Mouse (Mus musculus) stomach, postnatal 0 days (tissue): ENCODE data around the gene Bmp7. TPM values are rescaled to one million over a fixed set of nuclear protein-coding genes. Genes with fewer than 3 reads are reported as not detected.
A peak's percentile ranks its signal among the peaks of the same experiment; 100 is the strongest.

ENCODE experiments used
- ATAC-seq: fragments of 200-750 bp; cut with Nextera tagmentation; 2 replicates; pipeline ENCODE4 v1.8.0; 2017; ENCODE audit not compliant: low FRiP score, low TSS enrichment
- DNase-seq: peaks from one replicate; pipeline ENCODE4 v3.0.0-alpha.2; 2016; ENCODE audit warnings: low spot score
- H3K27ac ChIP-seq: fragments of 300-500 bp; sonication (generic); replicated peaks from 2 replicates; pipeline ENCODE4 v1.5.1; 2014; ENCODE audit warnings: mild to moderate bottlenecking, control low read depth
- H3K27me3 ChIP-seq: fragments of 300-500 bp; sonication (generic); 2 replicates; pipeline ENCODE4 v1.6.1; 2014; ENCODE audit warnings: low read length; ENCODE audit not compliant: control insufficient read depth, insufficient read depth
- H3K36me3 ChIP-seq: fragments of 300-500 bp; sonication (generic); 2 replicates; pipeline ENCODE4 v1.6.1; 2014; ENCODE audit warnings: low read length, mixed read lengths; ENCODE audit not compliant: control insufficient read depth, insufficient read depth
- H3K4me1 ChIP-seq: fragments of 300-500 bp; sonication (generic); replicated peaks from 2 replicates; pipeline ENCODE4 v1.6.1; 2014; ENCODE audit warnings: antibody characterized with exemption; ENCODE audit not compliant: control insufficient read depth, insufficient read depth
- H3K4me2 ChIP-seq: fragments of 300-500 bp; sonication (generic); replicated peaks from 2 replicates; pipeline ENCODE4 v1.6.1; 2014; ENCODE audit warnings: low read depth, mild to moderate bottlenecking, control low read depth, moderate library complexity
- H3K4me3 ChIP-seq: fragments of 300-500 bp; sonication (generic); 2 replicates; pipeline ENCODE4 v1.5.1; 2014; ENCODE audit warnings: low read depth, low read length, control low read depth
- H3K9ac ChIP-seq: fragments of 300-500 bp; sonication (generic); 2 replicates; pipeline ENCODE4 v1.6.1; 2014; ENCODE audit warnings: mild to moderate bottlenecking, low read length, control low read depth, mixed read lengths
- H3K9me3 ChIP-seq: fragments of 300-500 bp; sonication (generic); 2 replicates; pipeline ENCODE4 v1.6.1; 2016; ENCODE audit warnings: low read length; ENCODE audit not compliant: control insufficient read depth
- CTCF ChIP-seq: IDR thresholded peaks from 2 replicates; pipeline ENCODE4 v1.5.1; 2016; ENCODE audit warnings: antibody characterized with exemption, low read depth, mild to moderate bottlenecking, moderate library complexity
- EP300 ChIP-seq: optimal IDR thresholded peaks from 2 replicates; pipeline ENCODE3; 2016; ENCODE audit warnings: antibody characterized with exemption
- WGBS: fragments of 180-500 bp; shearing (Covaris S2); extraction: QIAGEN DNeasy Blood & Tissue Kit; methylation state at CpG from one replicate; pipeline ENCODE4 v1.1.7; 2014; 5-methylcytosine and 5-hydroxymethylcytosine counted together
- polyA plus RNA-seq: library from polyadenylated mRNA; unstranded; fragments of >200 nt; fragmentation: Nextera tagmentation; extraction: Ambion mirVana; gene quantifications from 2 replicates; pipeline ENCODE4 v1.2.1, GENCODE M21; 2015

Gene Bmp7
- polyA plus RNA-seq, 1 experiment from 2014 or later, result 8.2 TPM

DNA sequence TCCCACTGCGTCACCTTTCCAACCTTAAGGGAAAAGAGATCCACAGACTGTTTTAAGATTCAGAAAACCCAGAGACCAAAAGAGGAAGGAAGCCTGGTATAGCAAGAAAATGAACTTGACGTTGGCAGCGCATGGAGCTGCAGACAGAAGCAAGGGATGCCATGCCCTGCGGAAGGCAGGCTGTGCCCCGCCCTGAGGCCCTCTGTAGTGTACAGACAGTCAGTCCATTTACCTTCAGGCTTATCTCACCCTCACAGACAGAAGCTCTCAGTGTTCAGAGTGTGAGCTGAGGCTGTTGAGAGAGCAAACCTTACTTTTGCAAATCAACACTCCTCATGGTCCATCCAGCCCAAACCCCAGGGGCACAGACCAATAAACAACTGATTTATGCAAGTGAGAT, 35.1 kb downstream of the Bmp7 start:
- DNase-seq (no peak), ATAC-seq (no peak)
- Histone ChIP-seq H3K4me2 (no peak overlapping the region), H3K9me3 (no peaks in the 10 kb centered on the region), H3K9ac (no peak overlapping the region), H3K27ac (no peak overlapping the region), H3K4me1 (no peaks in the 10 kb centered on the region), H3K4me3 (no peak overlapping the region), H3K27me3 (no peaks in the 10 kb centered on the region), H3K36me3 (no peaks in the 10 kb centered on the region)
- TF ChIP-seq EP300 (no peak), CTCF (no peak)
- WGBS, result 71% methylated on average over 5 of the region's 5 CpGs

DNA sequence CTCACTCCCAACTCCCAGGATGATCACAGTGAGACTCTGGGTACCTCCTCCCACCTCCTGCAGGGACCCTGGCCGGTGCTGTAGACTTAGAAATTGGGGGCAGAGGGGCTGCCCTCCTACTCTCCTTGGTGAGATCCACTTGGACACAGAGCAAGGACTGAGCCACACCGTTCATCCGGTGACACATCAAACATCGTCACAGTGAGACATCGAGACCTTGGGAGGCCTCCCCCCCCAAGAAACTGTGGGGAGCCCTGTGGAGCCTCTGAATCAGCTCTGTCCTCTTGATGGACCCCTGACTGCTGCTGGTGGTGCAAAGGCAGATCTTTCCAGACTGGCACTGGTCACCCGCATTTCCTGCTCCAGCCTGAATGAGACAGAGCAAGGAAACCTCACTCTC, 35.5 kb downstream of the Bmp7 start:
- TF ChIP-seq CTCF, result no peak
- no peak for TF ChIP-seq EP300
- H3K4me1 ChIP-seq, result no peaks in the 10 kb centered on the region
- DNase-seq, result no peak
- ATAC-seq, result no peak
- WGBS, result 85% methylated on average over 6 of the region's 6 CpGs
- H3K9me3 ChIP-seq, result no peaks in the 10 kb centered on the region
- H3K27me3 ChIP-seq, result no peaks in the 10 kb centered on the region
- no peak overlapping the region for H3K4me3 ChIP-seq
- no peak overlapping the region for H3K4me2 ChIP-seq
- no peaks in the 10 kb centered on the region for H3K36me3 ChIP-seq
- H3K27ac ChIP-seq, result no peak overlapping the region
- no peak overlapping the region for H3K9ac ChIP-seq

DNA sequence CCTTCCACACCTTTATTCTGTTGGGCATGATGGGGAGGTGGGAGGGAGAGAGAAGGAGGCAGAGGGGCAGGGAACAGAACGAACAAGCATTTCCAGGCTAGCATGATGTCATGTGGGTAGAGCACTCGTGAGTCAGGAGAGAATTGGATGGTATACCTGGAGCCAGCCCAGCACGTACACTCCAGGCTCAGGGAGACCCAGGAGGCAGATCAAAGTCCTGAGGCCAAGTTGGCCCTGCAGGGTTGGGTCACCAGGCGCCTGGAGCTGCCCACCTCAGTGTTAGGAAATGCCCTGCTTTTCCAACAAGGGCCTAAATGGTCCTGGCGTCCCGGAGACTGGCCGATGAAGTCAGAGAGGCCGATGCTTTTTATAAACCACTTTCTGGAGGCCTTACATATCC, 36.6 kb downstream of the Bmp7 start:
- no peak overlapping the region for H3K27ac ChIP-seq
- no peaks in the 10 kb centered on the region for H3K4me1 ChIP-seq
- no peak for DNase-seq
- no peak overlapping the region for H3K9ac ChIP-seq
- no peaks in the 10 kb centered on the region for H3K27me3 ChIP-seq
- no peaks in the 10 kb centered on the region for H3K36me3 ChIP-seq
- H3K4me3 ChIP-seq, result no peak overlapping the region
- no peak overlapping the region for H3K4me2 ChIP-seq
- WGBS, result 69% methylated on average over 8 of the region's 8 CpGs
- ATAC-seq, result no peak
- H3K9me3 ChIP-seq, result no peaks in the 10 kb centered on the region
- TF ChIP-seq CTCF (no peak), EP300 (no peak)

DNA sequence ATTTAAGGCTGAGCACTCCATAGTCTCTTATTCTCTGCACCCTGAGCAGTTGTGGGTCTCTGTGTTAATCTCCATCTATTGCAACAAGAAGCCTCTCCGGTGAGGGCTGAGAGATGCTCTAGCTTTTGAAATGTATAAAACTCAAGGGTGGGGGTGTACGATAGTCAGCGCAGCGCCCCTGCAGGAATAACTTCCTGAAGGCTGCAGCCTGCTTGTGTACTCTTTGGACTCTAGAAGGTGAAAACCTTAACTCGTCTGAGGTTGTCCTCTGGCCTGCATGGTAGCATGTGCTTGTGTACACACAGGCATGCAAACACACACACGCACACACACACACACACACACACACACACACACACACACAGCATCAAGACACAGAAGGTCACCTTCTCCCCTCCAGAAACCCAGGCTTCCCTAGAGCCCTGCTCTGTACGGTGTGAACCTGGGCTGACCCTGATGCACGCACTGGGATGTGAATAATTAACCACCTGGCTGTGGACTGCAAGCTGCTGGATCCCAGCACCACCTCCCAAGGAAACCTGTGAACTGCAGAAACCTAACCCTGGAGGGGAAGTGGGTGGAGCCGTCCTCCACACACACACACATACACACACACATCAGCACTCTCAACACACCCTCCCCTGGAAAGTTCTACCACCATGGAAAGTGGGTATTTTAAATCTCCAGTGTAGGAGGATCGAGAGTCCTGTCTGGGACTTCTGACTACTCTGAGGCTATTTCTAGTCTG, 39.0 kb downstream of the Bmp7 start:
- ATAC-seq (peak; percentile 93), DNase-seq (peak; percentile 77)
- no peak overlapping the region for H3K4me2 ChIP-seq
- no peaks in the 10 kb centered on the region for H3K9me3 ChIP-seq
- no peak overlapping the region for H3K27ac ChIP-seq
- no peaks in the 10 kb centered on the region for H3K4me1 ChIP-seq
- H3K36me3 ChIP-seq, result no peaks in the 10 kb centered on the region
- no peak overlapping the region for H3K4me3 ChIP-seq
- no peaks in the 10 kb centered on the region for H3K27me3 ChIP-seq
- WGBS, result 39% methylated on average over 10 of the region's 10 CpGs
- TF ChIP-seq EP300, result no peak
- peak; percentile 20 for TF ChIP-seq CTCF
- H3K9ac ChIP-seq, result no peak overlapping the region

DNA sequence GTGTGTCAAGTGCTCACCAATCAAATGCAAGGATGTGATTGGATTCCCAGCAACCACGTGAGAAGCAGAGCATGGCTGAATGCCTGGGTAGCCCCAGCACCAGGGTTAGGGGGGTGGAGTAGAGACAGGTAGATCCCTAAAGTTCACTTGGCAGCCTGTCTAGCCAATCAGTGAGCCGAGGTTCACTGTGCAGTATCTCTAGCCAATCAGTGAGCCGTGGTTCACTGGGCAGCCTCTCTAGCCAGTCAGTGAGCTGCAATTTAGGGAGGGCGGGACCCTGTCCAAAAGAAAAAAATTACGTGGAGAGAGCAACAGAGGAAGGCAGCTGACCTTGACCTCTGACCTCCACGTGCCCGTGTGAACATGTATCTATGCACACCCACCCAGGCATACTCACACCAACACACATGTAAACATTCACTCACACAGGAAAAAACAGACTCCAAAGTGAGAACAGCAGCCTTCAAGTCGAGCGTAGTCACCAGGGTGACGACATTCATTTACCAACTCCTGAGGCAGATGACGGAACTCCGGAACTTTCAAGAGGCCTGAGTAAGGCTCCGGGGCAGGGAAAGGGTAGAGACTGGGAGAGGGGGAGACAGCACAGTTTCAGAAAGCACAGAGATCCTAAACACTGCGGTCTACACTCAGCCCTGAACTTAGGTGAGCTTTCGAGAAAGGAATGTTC, 50.2 kb downstream of the Bmp7 start:
- no peaks in the 10 kb centered on the region for H3K36me3 ChIP-seq
- no peak overlapping the region for H3K4me2 ChIP-seq
- ATAC-seq (no peak), DNase-seq (no peak)
- 67% methylated on average over 15 of the region's 15 CpGs for WGBS
- H3K9ac ChIP-seq, result no peak overlapping the region
- no peaks in the 10 kb centered on the region for H3K27me3 ChIP-seq
- no peak overlapping the region for H3K4me3 ChIP-seq
- no peak overlapping the region for H3K27ac ChIP-seq
- H3K4me1 ChIP-seq, result no peaks in the 10 kb centered on the region
- TF ChIP-seq EP300, result no peak
- TF ChIP-seq CTCF, result no peak
- H3K9me3 ChIP-seq, result no peaks in the 10 kb centered on the region

DNA sequence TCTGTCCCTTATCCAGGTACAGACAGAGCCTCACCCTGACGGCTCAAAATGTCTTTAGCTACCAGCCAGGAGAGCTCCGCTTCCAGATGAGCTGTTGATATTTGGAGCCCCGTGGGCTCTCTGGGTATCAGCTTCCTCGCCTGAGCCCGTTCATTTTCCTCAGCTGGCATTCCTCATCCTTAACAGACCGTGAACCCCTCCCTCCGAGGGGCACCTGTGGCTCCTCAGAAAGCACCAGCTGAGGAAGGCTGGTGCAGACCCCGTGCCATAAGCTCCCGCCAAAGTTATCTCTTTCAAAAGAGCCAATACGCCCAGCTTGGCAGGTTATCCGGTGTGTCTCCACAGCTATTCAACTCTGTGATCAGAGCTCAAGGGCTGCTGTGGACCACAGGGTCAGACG, 50.9 kb downstream of the Bmp7 start:
- 75% methylated on average over 12 of the region's 12 CpGs for WGBS
- no peak for TF ChIP-seq EP300
- TF ChIP-seq CTCF, result no peak
- Histone ChIP-seq H3K9ac (no peak overlapping the region), H3K27me3 (no peaks in the 10 kb centered on the region), H3K4me1 (no peaks in the 10 kb centered on the region), H3K4me3 (no peak overlapping the region), H3K27ac (no peak overlapping the region), H3K4me2 (no peak overlapping the region), H3K9me3 (no peaks in the 10 kb centered on the region), H3K36me3 (no peaks in the 10 kb centered on the region)
- ATAC-seq (no peak), DNase-seq (no peak)
